Mouse (Mus musculus) bone marrow, adult 2 months (tissue): ENCODE measurements at regions not wholly inside any gene's neighbourhood (a gene's known extent, or its start where the extent isn't known, plus 50 kb on each side); places are given as distances from the start of the nearest gene placed in this dataset.

Source experiments
- CTCF ChIP-seq: fragments of 200-500 bp; IDR thresholded peaks from 2 replicates; pipeline ENCODE4 v1.5.1; 2011; ENCODE audit warnings: low read length, control low read depth; ENCODE audit not compliant: control insufficient read depth, insufficient read depth
- POLR2A ChIP-seq: fragments of 200-500 bp; IDR thresholded peaks from 2 replicates; pipeline ENCODE4 v1.6.1; 2011; ENCODE audit warnings: low read depth, mild to moderate bottlenecking, control low read depth, low read length, borderline replicate concordance; ENCODE audit not compliant: control insufficient read depth

DNA sequence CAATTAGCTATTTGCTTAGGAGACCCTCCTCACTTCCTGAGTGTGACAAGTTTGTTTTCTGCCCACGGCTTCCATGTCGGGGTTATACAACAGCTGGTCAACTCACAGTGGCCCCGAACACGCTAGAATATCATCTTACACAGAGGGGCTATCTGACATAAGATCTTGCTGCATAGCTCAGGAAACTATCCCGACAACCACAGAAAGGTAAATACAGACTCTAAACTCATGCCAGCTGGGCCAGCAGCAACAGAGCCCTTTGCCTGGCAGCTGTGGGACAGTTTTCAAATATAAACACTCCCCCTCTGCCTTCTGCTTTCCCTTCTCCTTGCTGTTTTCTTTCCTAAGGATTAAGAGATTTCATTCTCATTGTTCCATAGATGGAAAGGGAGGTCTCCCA, 352.5 kb downstream of the Tns1 start:
- TF ChIP-seq CTCF (no peak), POLR2A (no peak)
